Mouse (Mus musculus) forebrain, embryonic 12.5 days (tissue): ENCODE results near the gene Ypel2. TPM values are rescaled to one million over a fixed set of nuclear protein-coding genes. Genes with fewer than 3 reads are reported as not detected.

ENCODE experiments used
- ATAC-seq: fragments of 200-750 bp; cut with Nextera tagmentation; 2 replicates; pipeline ENCODE4 v1.8.0; 2017; ENCODE audit warnings: moderate TSS enrichment; ENCODE audit not compliant: low FRiP score
- H3K27ac ChIP-seq: fragments of 300-500 bp; sonication (generic); 2 replicates; pipeline ENCODE4 v1.5.1; 2016; ENCODE audit warnings: mild to moderate bottlenecking
- H3K27me3 ChIP-seq: fragments of 300-500 bp; sonication (generic); 2 replicates; pipeline ENCODE4 v1.6.1; 2016; ENCODE audit warnings: mild to moderate bottlenecking
- H3K36me3 ChIP-seq: fragments of 300-500 bp; sonication (generic); replicated peaks from 2 replicates; pipeline ENCODE4 v1.6.1; 2016; ENCODE audit warnings: mild to moderate bottlenecking
- H3K4me1 ChIP-seq: fragments of 300-500 bp; sonication (generic); 2 replicates; pipeline ENCODE4 v1.6.1; 2016
- H3K4me2 ChIP-seq: fragments of 300-500 bp; sonication (generic); 2 replicates; pipeline ENCODE4 v1.6.1; 2016; ENCODE audit warnings: mild to moderate bottlenecking, moderate library complexity
- H3K4me3 ChIP-seq: fragments of 300-500 bp; sonication (generic); replicated peaks from 2 replicates; pipeline ENCODE4 v1.5.1; 2016; ENCODE audit warnings: mild to moderate bottlenecking
- H3K9ac ChIP-seq: fragments of 300-500 bp; sonication (generic); 2 replicates; pipeline ENCODE4 v1.6.1; 2016; ENCODE audit warnings: mild to moderate bottlenecking
- H3K9me3 ChIP-seq: fragments of 300-500 bp; sonication (generic); 2 replicates; pipeline ENCODE4 v1.6.1; 2016
- WGBS: fragments of 180-500 bp; shearing (Covaris S2); methylation state at CpG from one replicate; pipeline ENCODE4 v1.1.7; 2016; 5-methylcytosine and 5-hydroxymethylcytosine counted together
- polyA plus RNA-seq: library from polyadenylated mRNA; unstranded; fragments of >200 nt; fragmentation: Nextera tagmentation; extraction: Ambion mirVana; gene quantifications from 2 replicates; pipeline ENCODE4 v1.2.1, GENCODE M21; 2016

The Ypel2 gene
- polyA plus RNA-seq, 1 experiment from 2014 or later: 8.1 TPM

DNA sequence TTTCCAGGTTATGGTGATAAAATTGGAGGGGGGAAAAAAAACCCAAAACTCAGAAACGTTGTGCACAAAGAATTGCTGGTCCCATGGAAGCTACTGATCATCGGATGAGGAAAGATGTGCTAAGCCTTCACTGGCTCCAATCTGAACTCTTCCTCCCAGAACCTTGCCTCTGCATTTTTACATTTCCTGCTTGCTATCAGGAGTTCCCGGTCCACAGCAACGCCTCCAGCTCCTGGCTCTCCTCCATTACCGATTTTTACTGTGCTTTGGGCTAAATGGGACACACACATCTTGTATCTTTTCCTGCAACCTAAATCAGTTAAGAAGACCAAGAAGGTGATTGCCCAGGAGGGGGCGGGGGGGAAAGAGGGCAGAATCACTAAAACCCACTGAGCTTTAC, 54.0 kb downstream of the Ypel2 start:
- no peak for ATAC-seq
- Histone ChIP-seq H3K9ac (no peak overlapping the region), H3K9me3 (no peaks in the 10 kb centered on the region), H3K27me3 (no peaks in the 10 kb centered on the region), H3K4me2 (no peak overlapping the region), H3K4me1 (no peaks in the 10 kb centered on the region), H3K4me3 (no peak overlapping the region), H3K27ac (no peak overlapping the region), H3K36me3 (peaks cover 13% of the 10 kb centered on the region; the same call in 1 of the 2 replicates)
- WGBS: 86% methylated on average over 6 of the region's 6 CpGs

DNA sequence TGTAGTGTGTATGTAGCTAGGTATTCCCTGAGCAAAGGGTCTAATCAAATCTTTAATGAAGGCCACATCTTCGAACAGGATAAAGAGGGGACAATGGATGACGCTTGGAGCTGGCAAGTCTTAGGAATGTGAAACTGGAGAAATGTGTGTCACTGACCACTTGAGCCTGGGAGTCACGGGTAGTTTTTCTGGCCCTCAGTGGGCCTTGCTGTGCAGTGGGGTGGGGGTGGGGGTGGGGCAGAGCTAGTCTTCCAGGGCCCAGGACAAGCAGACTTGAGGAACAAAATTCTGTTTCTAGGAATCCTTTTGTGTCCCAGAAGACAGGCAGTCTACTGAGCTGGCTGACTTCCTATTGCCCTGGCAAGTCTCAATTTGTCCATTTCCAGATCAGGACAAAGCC, 55.0 kb downstream of the Ypel2 start:
- Histone ChIP-seq H3K4me3 (no peak overlapping the region), H3K9ac (no peak overlapping the region), H3K27ac (no peak overlapping the region), H3K36me3 (peaks cover 9% of the 10 kb centered on the region; the same call in 1 of the 2 replicates), H3K27me3 (no peaks in the 10 kb centered on the region), H3K4me1 (no peaks in the 10 kb centered on the region), H3K9me3 (no peaks in the 10 kb centered on the region), H3K4me2 (no peak overlapping the region)
- WGBS: 86% methylated on average over 3 of the region's 3 CpGs
- ATAC-seq: no peak

DNA sequence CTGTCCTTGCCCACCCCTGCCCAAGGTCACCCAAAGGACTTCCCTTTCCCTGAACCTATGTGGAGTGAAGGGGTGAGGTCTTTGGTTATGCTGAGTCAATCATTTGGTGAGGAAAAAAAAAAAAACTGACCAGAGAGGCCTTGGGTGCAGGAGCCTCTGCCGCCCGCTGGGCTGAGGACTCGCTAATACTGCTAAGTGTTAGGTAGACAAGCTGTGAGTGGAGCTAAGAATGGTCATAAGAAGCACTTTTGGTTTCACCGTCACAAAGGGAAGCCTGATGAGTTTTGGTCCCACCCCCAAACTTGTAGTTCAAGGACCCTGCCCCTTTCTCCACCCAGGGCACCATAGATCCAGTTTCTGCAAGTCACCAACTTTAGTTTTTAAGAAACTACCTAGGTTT, 55.4 kb downstream of the Ypel2 start:
- peaks cover 9% of the 10 kb centered on the region; the same call in 1 of the 2 replicates for H3K36me3 ChIP-seq
- no peak overlapping the region for H3K4me3 ChIP-seq
- no peaks in the 10 kb centered on the region for H3K27me3 ChIP-seq
- no peak overlapping the region for H3K27ac ChIP-seq
- no peaks in the 10 kb centered on the region for H3K4me1 ChIP-seq
- no peaks in the 10 kb centered on the region for H3K9me3 ChIP-seq
- ATAC-seq: no peak
- H3K4me2 ChIP-seq: no peak overlapping the region
- WGBS: 84% methylated on average over 4 of the region's 4 CpGs
- no peak overlapping the region for H3K9ac ChIP-seq

DNA sequence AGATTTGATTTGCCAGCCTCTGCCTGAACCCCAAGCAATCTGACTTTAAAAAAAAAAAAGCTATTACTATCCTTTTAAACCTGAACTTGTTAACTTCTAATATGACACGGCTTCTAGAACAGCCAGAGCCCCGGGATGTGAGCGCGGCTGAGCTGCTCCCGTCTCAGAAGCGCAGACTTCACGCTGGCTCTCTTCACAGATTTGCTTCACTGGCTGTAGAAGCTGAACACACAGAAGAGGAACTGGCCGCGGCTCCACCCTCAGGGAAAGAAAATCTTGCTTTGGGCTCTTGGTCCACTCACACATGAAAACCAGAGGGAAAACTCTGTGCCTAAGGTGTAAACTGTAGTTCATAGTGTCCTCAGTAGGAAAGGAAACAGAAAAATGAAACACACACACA, 56.6 kb downstream of the Ypel2 start:
- ATAC-seq: no peak
- H3K36me3 ChIP-seq: peaks cover 9% of the 10 kb centered on the region; the same call in 1 of the 2 replicates
- H3K4me2 ChIP-seq: no peak overlapping the region
- H3K27ac ChIP-seq: no peak overlapping the region
- no peak overlapping the region for H3K9ac ChIP-seq
- no peak overlapping the region for H3K4me3 ChIP-seq
- 66% methylated on average over 9 of the region's 9 CpGs for WGBS
- no peaks in the 10 kb centered on the region for H3K27me3 ChIP-seq
- no peaks in the 10 kb centered on the region for H3K9me3 ChIP-seq
- H3K4me1 ChIP-seq: no peaks in the 10 kb centered on the region

DNA sequence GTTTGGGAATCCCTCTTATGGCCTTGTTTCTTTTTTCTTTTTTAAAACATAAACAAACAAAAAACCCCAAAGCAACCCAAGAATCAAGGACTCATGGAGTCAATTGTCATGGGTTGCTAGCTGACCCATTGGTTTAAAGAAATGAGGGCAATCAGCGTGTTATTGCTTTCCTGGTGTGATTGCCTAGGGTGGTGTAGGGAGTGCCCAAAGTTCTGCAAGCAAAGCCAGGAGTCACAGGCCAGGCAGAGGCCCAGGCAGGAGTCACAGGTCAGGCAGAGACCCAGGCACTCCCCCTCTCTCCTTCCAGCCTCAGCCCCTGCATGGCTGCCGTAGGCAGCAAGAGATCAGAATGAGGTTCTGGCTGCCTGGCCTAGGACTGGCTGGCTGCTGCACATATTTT, 58.6 kb downstream of the Ypel2 start:
- no peak overlapping the region for H3K9ac ChIP-seq
- H3K27ac ChIP-seq: no peak overlapping the region
- H3K9me3 ChIP-seq: no peaks in the 10 kb centered on the region
- no peaks in the 10 kb centered on the region for H3K36me3 ChIP-seq
- peaks cover 5% of the 10 kb centered on the region; the same call in 1 of the 2 replicates for H3K4me1 ChIP-seq
- H3K4me3 ChIP-seq: no peak overlapping the region
- H3K4me2 ChIP-seq: no peak overlapping the region
- no peaks in the 10 kb centered on the region for H3K27me3 ChIP-seq
- ATAC-seq: no peak
- WGBS: 83% methylated on average over 2 of the region's 2 CpGs

DNA sequence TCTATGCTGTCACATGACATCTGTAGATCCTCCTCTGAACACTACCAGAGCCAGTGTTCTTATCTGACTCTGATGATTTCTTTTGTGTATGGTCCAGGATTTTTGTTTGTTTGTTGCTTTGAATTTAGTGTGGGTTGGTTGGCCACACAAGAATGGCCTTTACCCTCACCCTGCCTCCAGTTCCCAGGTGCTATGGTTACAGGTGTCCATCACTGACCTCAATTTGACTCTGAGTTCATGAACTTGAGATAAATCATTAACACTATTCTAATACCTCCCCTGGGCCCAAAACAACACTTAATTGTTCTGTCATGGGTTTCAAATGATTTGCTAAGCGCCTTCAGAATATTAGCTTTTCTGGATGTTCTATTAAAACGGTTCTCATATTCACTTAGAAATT, 61.3 kb downstream of the Ypel2 start:
- no peak for ATAC-seq
- Histone ChIP-seq H3K36me3 (no peaks in the 10 kb centered on the region), H3K4me3 (no peak overlapping the region), H3K4me1 (peaks cover 5% of the 10 kb centered on the region; the same call in 1 of the 2 replicates), H3K27ac (no peak overlapping the region), H3K27me3 (no peaks in the 10 kb centered on the region), H3K9ac (no peak overlapping the region), H3K9me3 (no peaks in the 10 kb centered on the region), H3K4me2 (no peak overlapping the region)
- 93% methylated on average over 2 of the region's 2 CpGs for WGBS

DNA sequence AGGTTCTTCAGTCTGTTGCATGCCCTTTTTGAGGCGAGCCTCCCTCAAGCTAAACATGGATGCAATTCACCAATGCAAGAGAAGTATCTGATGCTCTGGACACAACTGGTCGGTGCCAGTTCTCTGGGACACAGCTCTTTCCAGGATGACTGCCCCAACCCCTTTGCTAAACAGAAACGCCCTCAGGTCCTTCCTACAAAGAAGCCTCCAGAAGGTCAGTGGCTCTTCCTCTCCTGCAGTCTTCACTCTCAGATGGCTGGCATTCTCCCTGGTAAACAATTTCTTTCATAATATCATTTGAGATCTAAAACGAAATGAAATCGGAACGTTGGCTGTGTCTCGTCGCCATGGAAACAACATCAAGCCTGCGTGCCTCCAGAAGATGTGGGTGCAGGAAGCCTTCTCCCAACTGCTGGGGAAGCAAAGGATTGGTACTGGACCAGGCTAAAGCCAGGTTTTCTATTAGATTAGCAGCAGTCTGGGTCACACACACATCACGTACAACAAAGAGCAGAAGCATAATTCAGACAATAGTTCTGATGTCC, 62.8 kb downstream of the Ypel2 start:
- H3K9ac ChIP-seq: no peak overlapping the region
- 73% methylated on average over 10 of the region's 10 CpGs for WGBS
- no peaks in the 10 kb centered on the region for H3K36me3 ChIP-seq
- H3K4me1 ChIP-seq: peaks cover 5% of the 10 kb centered on the region; the same call in 1 of the 2 replicates
- no peak overlapping the region for H3K4me3 ChIP-seq
- no peak for ATAC-seq
- no peaks in the 10 kb centered on the region for H3K27me3 ChIP-seq
- H3K27ac ChIP-seq: 0 out of 2 replicates have a peak overlapping the region, but pooled peaks have one; percentile 8
- no peaks in the 10 kb centered on the region for H3K9me3 ChIP-seq
- H3K4me2 ChIP-seq: no peak overlapping the region

DNA sequence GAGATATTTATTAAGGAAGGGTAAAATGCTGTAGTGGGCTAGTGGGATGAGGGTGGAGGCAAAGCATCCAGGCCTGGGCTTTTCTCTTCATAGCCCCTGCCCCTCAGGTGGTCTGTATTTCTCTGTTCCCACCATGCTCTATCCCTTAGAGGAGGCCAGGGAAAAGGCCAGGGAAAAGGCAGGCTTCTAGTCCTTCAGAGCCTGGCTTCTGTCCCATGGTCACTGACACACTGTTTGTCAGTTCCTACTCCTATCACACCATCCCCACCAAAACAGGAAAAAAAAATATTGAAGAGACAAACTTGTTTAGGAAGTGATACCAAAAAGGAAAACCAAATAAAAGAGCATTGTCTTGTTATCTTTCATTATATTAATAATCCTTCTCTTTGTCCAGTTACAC, 63.5 kb downstream of the Ypel2 start:
- Histone ChIP-seq H3K27me3 (no peaks in the 10 kb centered on the region), H3K4me2 (no peak overlapping the region), H3K4me3 (no peak overlapping the region), H3K36me3 (no peaks in the 10 kb centered on the region), H3K27ac (no peak overlapping the region), H3K9ac (no peak overlapping the region), H3K4me1 (peaks cover 5% of the 10 kb centered on the region; the same call in 1 of the 2 replicates), H3K9me3 (no peaks in the 10 kb centered on the region)
- no peak for ATAC-seq

DNA sequence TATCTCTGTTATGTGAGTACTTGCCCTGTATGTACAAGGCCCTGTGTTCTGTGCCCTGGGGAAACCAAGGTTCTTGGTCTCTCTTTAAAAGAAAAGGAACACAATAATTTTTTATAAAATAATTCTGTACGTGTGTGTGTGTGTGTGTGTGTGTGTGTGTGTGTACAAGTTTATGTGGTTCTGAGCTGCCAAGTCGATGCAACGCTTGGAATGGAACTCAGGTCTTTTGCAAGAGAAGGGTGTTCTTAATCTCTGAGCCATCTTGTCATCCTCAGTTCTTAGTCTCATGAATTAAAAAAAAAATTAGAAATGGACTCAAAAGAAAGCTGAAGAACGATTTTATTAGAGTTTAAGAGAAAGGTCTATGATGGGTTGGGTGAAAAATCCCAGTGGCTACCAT, 64.0 kb downstream of the Ypel2 start:
- Histone ChIP-seq H3K4me3 (no peak overlapping the region), H3K27me3 (no peaks in the 10 kb centered on the region), H3K27ac (no peak overlapping the region), H3K9me3 (no peaks in the 10 kb centered on the region), H3K4me1 (peaks cover 5% of the 10 kb centered on the region; the same call in 1 of the 2 replicates), H3K9ac (no peak overlapping the region), H3K4me2 (no peak overlapping the region), H3K36me3 (no peaks in the 10 kb centered on the region)
- WGBS: 81% methylated on average over 4 of the region's 4 CpGs
- no peak for ATAC-seq

DNA sequence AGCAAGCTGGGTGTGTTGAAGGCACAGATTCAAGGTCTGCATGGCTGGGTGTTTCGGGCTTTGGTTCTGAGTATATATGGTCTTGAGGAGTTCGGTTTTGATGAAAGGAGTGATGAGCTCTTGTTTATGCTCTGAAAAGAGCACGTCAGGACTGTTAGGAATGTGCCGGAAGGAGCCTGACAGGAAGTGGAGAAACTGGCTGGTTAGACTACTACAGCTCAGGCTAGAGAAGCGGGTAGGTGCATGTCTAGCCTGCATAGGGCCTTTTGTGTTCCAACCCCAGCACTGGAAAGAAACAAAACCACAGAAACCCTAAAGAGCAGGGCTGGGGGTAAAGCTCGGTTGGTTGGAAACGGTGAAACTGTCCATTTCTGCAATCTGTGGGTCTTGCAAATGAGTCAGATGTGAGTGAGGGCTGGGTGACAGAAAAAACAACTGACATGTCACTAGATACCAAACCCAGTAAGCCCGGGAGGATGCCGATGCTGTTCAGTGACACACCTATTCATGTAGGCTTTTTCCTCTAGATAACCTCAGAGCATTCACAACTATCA, 68.3 kb downstream of the Ypel2 start:
- Histone ChIP-seq H3K9ac (no peak overlapping the region), H3K4me1 (0 out of 2 replicates have a peak, but pooled peaks cover 2% of the 10 kb centered on the region), H3K4me3 (no peak overlapping the region), H3K27ac (no peak overlapping the region), H3K36me3 (no peaks in the 10 kb centered on the region), H3K4me2 (no peak overlapping the region), H3K27me3 (no peaks in the 10 kb centered on the region), H3K9me3 (no peaks in the 10 kb centered on the region)
- WGBS: 89% methylated on average over 9 of the region's 9 CpGs
- ATAC-seq: no peak

DNA sequence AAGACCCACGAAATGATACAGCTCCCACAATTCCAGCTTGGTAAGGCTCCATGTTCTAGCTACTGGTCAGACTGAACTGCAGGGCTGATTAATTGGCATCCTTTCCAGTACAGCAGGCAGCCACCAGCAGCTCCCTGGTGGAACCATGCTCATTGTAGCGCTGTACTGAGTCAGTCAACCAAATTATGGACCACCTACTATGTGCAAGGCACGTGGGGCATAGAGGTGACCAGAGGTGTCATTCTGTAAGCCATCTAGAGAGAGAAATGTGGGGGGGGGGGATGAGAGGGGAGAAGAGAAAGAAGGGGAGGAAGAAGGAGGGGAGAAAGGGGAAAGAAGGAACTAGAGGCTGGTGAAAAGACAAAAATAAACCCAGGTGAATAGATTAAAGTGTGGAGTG, 68.9 kb downstream of the Ypel2 start:
- H3K27ac ChIP-seq: no peak overlapping the region
- H3K4me2 ChIP-seq: no peak overlapping the region
- no peak overlapping the region for H3K9ac ChIP-seq
- ATAC-seq: no peak
- no peaks in the 10 kb centered on the region for H3K36me3 ChIP-seq
- WGBS: 68% methylated on average over 3 of the region's 3 CpGs
- 0 out of 2 replicates have a peak, but pooled peaks cover 5% of the 10 kb centered on the region for H3K4me1 ChIP-seq
- no peaks in the 10 kb centered on the region for H3K9me3 ChIP-seq
- no peaks in the 10 kb centered on the region for H3K27me3 ChIP-seq
- H3K4me3 ChIP-seq: no peak overlapping the region

DNA sequence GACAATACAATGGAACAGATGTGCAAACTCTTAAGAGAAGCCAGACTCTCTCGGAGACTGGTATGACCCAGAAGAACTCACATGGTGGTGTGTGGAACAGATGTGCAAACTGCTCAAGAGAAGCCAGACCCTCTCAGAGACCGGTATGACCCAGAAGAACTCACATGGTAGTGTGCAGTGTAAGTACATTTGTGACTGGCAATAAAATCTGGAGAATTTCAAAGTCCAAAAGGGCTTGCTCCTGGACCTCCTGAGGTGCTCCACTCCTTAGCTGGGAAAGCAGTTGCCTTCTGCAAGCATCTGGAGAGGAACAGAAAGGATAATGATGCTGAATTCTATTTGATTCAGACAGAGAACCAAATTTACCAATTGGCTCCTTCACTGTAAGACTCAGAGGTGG, 69.9 kb downstream of the Ypel2 start:
- ATAC-seq: no peak
- WGBS: 80% methylated on average over 2 of the region's 2 CpGs
- Histone ChIP-seq H3K9ac (no peak overlapping the region), H3K36me3 (no peaks in the 10 kb centered on the region), H3K27ac (no peak overlapping the region), H3K9me3 (no peaks in the 10 kb centered on the region), H3K4me3 (no peak overlapping the region), H3K27me3 (no peaks in the 10 kb centered on the region), H3K4me2 (no peak overlapping the region), H3K4me1 (0 out of 2 replicates have a peak, but pooled peaks cover 5% of the 10 kb centered on the region)

DNA sequence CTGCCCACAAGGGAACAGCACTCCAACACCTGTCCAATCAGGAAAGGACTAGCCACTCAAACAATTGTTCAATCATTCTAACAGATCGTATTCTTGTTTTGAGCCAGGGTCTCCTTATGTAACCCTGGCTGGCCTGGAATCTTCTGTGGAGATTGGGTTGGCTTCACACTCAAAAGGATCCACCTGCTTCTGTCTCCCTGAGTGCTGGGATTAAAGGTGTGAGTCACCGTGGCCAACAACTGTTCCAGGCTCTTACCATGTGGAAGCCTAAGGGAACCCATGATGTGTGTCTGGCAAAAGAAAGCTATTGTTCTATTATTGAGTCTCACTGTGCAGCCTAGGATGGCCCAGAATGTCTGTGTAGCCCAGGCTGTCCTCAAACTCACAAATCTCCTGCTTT, 71.5 kb downstream of the Ypel2 start:
- Histone ChIP-seq H3K27me3 (no peaks in the 10 kb centered on the region), H3K9ac (no peak overlapping the region), H3K4me1 (0 out of 2 replicates have a peak, but pooled peaks cover 5% of the 10 kb centered on the region), H3K27ac (no peak overlapping the region), H3K9me3 (no peaks in the 10 kb centered on the region), H3K4me3 (no peak overlapping the region), H3K36me3 (no peaks in the 10 kb centered on the region), H3K4me2 (no peak overlapping the region)
- WGBS: 78% methylated on average over 2 of the region's 2 CpGs
- ATAC-seq: no peak
